Mouse (Mus musculus): Measurements from ENCODE around the gene Parn.

The Parn gene

GRCm38 (mm10) chr16:13621745-13622507 lies 46.0 kb downstream of the Parn start:
- no peak for DNase-seq (ENCODE audit: low read depth, low spot score)

DNA sequence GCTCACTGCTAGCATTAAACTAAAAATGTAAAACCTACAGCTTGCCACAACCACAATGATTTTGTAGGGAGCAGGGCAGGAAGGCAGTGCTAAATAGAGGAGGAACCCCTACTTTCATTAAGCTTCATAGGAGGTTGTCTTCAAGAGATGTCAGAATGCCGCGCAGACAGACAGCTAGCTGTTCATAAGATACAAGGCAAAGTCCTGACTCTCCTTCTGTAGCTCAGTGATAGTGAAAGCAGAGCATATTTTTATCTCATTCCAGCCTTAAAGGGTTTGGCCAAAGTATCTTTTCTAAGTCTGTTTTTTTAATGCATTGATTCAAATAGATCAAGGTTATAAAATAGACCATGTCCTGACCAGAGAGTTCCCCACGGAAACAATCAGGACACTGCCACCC lies 47.8 kb downstream of the Parn start:
- DNase-seq (ENCODE audit: low read depth, low spot score): no peak

DNA sequence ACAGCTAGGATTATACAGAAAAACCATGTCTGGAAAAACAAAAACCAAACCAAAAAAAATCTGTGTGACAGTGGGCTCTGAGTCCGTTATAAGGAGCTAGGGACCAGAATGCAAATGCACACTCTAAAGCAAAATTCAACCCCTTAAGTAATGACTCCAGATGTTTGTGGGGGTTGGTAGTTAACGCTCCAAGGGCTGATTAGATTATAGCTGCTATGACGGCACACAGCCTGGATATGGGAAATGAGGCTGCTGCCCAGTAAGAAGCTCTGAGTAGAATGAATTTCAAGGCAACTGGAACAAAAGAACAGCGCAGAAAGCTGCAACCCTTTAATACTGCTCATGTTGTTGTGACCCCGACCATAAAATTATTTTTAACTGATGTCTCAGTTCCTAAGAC lies 52.7 kb downstream of the Parn start:
- DNase-seq (ENCODE audit: low read depth, low spot score): no peak

DNA sequence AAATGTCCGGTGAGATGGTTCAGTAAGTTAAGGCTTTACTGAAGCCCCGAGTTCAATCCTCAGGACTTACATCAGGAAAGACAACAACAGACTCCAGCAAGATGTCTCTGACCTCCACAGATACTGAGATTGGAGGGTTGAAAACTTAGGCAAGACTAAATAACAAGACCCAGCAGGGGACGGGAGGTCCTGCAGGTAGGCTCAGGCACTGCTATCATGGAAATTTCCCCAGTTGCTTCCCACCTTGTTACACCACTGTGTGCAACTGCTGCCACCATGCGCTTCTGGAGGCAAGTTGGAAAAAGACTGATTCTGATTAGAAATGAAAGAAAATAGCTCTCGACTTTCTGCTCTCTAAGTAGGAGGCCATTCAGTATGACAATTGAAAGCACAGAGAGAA lies 55.4 kb downstream of the Parn start:
- peak; percentile 24 for DNase-seq (ENCODE audit: low read depth, low spot score)

GRCm38 (mm10) chr16:13612058-13612457 lies 55.9 kb downstream of the Parn start:
- peak; percentile 61 for DNase-seq (ENCODE audit: low read depth, low spot score)

DNA sequence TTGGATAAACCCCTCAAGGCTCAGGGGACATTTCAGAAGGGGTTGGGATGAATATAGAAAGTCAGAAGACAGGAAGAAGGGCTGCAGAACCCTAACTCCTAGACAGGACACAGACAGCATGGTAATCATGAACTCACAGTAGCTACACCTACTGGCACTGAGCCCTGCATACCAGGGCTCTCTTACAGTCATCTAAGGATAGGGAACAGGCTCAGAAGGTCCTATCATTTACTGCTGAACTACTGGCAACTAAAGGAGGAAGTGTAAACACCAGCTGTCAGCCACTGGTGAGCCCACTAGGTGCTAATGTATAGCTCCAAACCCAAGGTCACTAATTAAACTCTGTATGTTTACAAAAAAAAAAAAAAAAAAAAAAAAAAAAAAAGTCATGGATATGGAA lies 56.6 kb downstream of the Parn start:
- DNase-seq (ENCODE audit: low read depth, low spot score): no peak

GRCm38 (mm10) chr16:13610951-13611381 lies 57.0 kb downstream of the Parn start:
- no peak for DNase-seq (ENCODE audit: low read depth, low spot score)

- no peak for DNase-seq (ENCODE audit: low read depth, low spot score)
Observed at GRCm38 (mm10) chr16:13608705-13609085, 59.3 kb downstream of the Parn start.

- peak; percentile 16 for DNase-seq (ENCODE audit: low read depth, low spot score)
Observed at GRCm38 (mm10) chr16:13607987-13608704, 59.8 kb downstream of the Parn start.

GRCm38 (mm10) chr16:13602779-13603178 lies 65.2 kb downstream of the Parn start:
- no peak for DNase-seq (ENCODE audit: low read depth, low spot score)

- DNase-seq (ENCODE audit: low read depth, low spot score): no peak
Observed at GRCm38 (mm10) chr16:13589049-13589408, 78.9 kb downstream of the Parn start.

- peak; percentile 20 for DNase-seq (ENCODE audit: low read depth, low spot score)
Observed at GRCm38 (mm10) chr16:13588182-13589048, 79.6 kb downstream of the Parn start.

- DNase-seq (ENCODE audit: low read depth, low spot score): peak; percentile 37
Observed at GRCm38 (mm10) chr16:13585234-13585633, 82.7 kb downstream of the Parn start.

- DNase-seq (ENCODE audit: low read depth, low spot score): no peak
Observed at GRCm38 (mm10) chr16:13580784-13581183, 87.2 kb downstream of the Parn start.

- DNase-seq (ENCODE audit: low read depth, low spot score): no peak
Observed at GRCm38 (mm10) chr16:13580016-13580415, 88.0 kb downstream of the Parn start.

DNA sequence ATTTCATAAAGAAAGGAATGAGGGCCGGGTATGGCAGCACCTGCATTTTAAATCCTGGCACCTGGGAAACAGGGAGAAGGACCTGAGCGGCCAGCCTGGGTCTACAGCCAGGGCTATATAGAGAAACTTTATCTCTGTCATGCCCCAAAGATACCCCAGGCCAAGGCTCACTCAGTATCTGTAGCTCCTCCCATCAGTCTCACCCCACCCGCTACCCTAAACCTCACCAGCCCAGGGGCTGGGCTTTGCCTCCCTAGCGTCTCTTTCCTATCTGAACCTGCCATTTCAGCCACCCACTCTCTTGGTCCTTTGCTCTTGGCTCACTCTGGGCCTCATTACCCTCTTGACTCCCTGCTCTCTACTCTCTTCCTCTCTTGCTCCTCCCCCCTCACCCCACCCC lies 92.7 kb downstream of the Parn start:
- no peak for DNase-seq (ENCODE audit: low read depth, low spot score)

- no peak for DNase-seq (ENCODE audit: low read depth, low spot score)
Observed at GRCm38 (mm10) chr16:13568280-13568679, 99.7 kb downstream of the Parn start.

GRCm38 (mm10) chr16:13567614-13568013 lies 100.4 kb downstream of the Parn start:
- no peak for DNase-seq (ENCODE audit: low read depth, low spot score)

GRCm38 (mm10) chr16:13566351-13566750 lies 101.6 kb downstream of the Parn start:
- no peak for DNase-seq (ENCODE audit: low read depth, low spot score)

DNA sequence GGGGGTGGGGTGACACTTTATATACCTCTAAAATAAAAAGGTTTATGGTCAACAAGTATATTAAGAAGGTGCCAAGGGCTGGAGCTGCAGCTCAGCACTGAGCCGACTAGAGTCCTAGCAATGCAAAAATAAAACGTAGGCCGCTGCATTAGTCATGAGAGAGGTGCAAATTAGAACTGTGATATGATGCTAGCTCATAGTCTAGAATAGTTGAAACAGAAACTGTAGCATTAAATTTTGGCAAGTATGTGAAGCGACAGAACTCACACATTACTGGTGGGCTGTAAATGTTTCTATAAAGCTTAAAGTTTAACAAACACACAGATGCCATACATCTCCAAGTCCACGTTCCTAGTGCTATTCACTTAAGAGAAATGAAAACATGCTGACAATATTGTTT lies 102.7 kb downstream of the Parn start:
- peak; percentile 68 for DNase-seq (ENCODE audit: low read depth, low spot score)

DNA sequence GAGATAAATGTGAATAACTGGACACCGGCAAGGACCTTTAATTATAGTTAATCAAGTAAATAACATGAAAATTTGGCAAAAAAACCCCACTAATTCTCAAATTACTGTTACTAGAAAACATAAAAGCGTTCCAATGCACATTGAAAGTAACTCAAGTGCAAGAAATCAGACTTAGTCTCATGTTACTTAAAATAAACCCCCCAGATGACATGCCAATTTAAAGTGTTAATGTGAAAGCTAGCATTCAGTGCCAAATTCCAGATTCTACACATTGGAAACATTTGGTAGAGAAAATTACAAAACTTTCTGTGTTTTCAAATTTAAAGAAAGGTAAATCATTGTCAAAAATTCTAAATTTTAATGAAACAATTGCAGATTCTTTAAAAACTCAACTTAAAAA lies 110.2 kb downstream of the Parn start:
- peak; percentile 14 for DNase-seq (ENCODE audit: low read depth, low spot score)

GRCm38 (mm10) chr16:13556954-13557470 lies 111.0 kb downstream of the Parn start:
- DNase-seq (ENCODE audit: low read depth, low spot score): peak; percentile 29

Data from brain, adult 2 months (tissue).